Mouse (Mus musculus): ENCODE measurements around the gene Dusp8. TPM values are rescaled to one million over a fixed set of nuclear protein-coding genes. Genes with fewer than 3 reads are reported as not detected.

Gene Dusp8
- 22.7 and 63.1 TPM in 2 replicates for polyA plus RNA-seq (2021; fragmentation: Nextera tagmentation)
- long read RNA-seq, experiment 1, full-length matches to known transcripts = 26 of 61 reads
- long read RNA-seq, experiment 1, partial matches to known transcripts = 9 of 61 reads
- long read RNA-seq, experiment 1, other reads (novel, unspliced or antisense) = 26 of 61 reads
- long read RNA-seq, experiment 2, full-length matches to known transcripts = 237 of 316 reads
- long read RNA-seq, experiment 2, partial matches to known transcripts = 30 of 316 reads
- long read RNA-seq, experiment 2, other reads (novel, unspliced or antisense) = 49 of 316 reads

GRCm38 (mm10) chr7:142095183-142095931 lies at the start of gene Dusp8:
Dusp8 (minus strand) TSS chr7:142095843.

GRCm38 (mm10) chr7:142144507-142144906 lies 48.9 kb upstream of the Dusp8 start, which contains the start of gene Gm45337:
Gm45337 (minus strand) TSS chr7:142144607.

GRCm38 (mm10) chr7:142135934-142136333 lies 40.3 kb upstream of the Dusp8 start, which contains the start of gene Gm39115:
Gm39115 (minus strand) TSS chr7:142136034.

GRCm38 (mm10) chr7:142120629-142121028 lies 25.0 kb upstream of the Dusp8 start, which contains the start of gene Gm45618:
Gm45618 (minus strand) TSS chr7:142120729.

GRCm38 (mm10) chr7:142060931-142061565 lies 34.6 kb downstream of the Dusp8 start, which contains the start of gene Mob2:
Mob2 (minus strand) TSS chr7:142061065.

Other genes starting within 250 kb of the Dusp8 start
- 63.0 and 65.5 TPM in 2 replicates for gene Tollip, start 177.3 kb downstream of the Dusp8 start, polyA plus RNA-seq (2021; fragmentation: Nextera tagmentation)
- 13.8 and 18.3 TPM in 2 replicates for gene Brsk2, start 146.1 kb downstream of the Dusp8 start, polyA plus RNA-seq (2021; fragmentation: Nextera tagmentation)
- gene Mob2, start 34.8 kb downstream of the Dusp8 start, polyA plus RNA-seq (2021; fragmentation: Nextera tagmentation) = 42.0 and 42.7 TPM in 2 replicates
- gene Gm45618, start 24.9 kb upstream of the Dusp8 start, polyA plus RNA-seq (2021; fragmentation: Nextera tagmentation) = not detected in 2 replicates
- not detected in 2 replicates for gene Gm39115, start 40.2 kb upstream of the Dusp8 start, polyA plus RNA-seq (2021; fragmentation: Nextera tagmentation)
- gene Gm45337, start 48.8 kb upstream of the Dusp8 start, polyA plus RNA-seq (2021; fragmentation: Nextera tagmentation) = not detected in 2 replicates
- not detected in 2 replicates for gene Gm29735, start 61.3 kb upstream of the Dusp8 start, polyA plus RNA-seq (2021; fragmentation: Nextera tagmentation)
- not detected in 2 replicates for gene Gm4553, start 69.9 kb upstream of the Dusp8 start, polyA plus RNA-seq (2021; fragmentation: Nextera tagmentation)
- gene Krtap5-2, start 80.2 kb upstream of the Dusp8 start, polyA plus RNA-seq (2021; fragmentation: Nextera tagmentation) = not detected in 2 replicates
- not detected in 2 replicates for gene Gm10153, start 94.5 kb upstream of the Dusp8 start, polyA plus RNA-seq (2021; fragmentation: Nextera tagmentation)
- gene Krtap5-3, start 105.5 kb upstream of the Dusp8 start, polyA plus RNA-seq (2021; fragmentation: Nextera tagmentation) = not detected in 2 replicates
- not detected in 2 replicates for gene Gm7579, start 116.0 kb upstream of the Dusp8 start, polyA plus RNA-seq (2021; fragmentation: Nextera tagmentation)
- not detected in 2 replicates for gene Krtap5-5, start 134.1 kb upstream of the Dusp8 start, polyA plus RNA-seq (2021; fragmentation: Nextera tagmentation)
- gene Gm40460, start 145.2 kb upstream of the Dusp8 start, polyA plus RNA-seq (2021; fragmentation: Nextera tagmentation) = not detected in 2 replicates
- gene Gm2431, start 162.5 kb upstream of the Dusp8 start, polyA plus RNA-seq (2021; fragmentation: Nextera tagmentation) = not detected in 2 replicates
- not detected in 2 replicates for gene Gm4559, start 178.5 kb upstream of the Dusp8 start, polyA plus RNA-seq (2021; fragmentation: Nextera tagmentation)
- gene Krtap5-1, start 201.3 kb upstream of the Dusp8 start, polyA plus RNA-seq (2021; fragmentation: Nextera tagmentation) = not detected in 2 replicates
- gene Krtap5-4, start 207.7 kb upstream of the Dusp8 start, polyA plus RNA-seq (2021; fragmentation: Nextera tagmentation) = not detected in 2 replicates